Mouse (Mus musculus) midbrain, embryonic 15.5 days (tissue): ENCODE data around the gene Nedd8. TPM values are rescaled to one million over a fixed set of nuclear protein-coding genes. Genes with fewer than 3 reads are reported as not detected.

Experiments used
- ATAC-seq: fragments of 200-750 bp; cut with Nextera tagmentation; replicated peaks from 2 replicates; pipeline ENCODE4 v1.8.0; 2017; ENCODE audit warnings: moderate TSS enrichment
- H3K27ac ChIP-seq: fragments of 300-500 bp; sonication (generic); 2 replicates; pipeline ENCODE4 v1.5.1; 2015; ENCODE audit warnings: mild to moderate bottlenecking, inconsistent platforms
- H3K27me3 ChIP-seq: fragments of 300-500 bp; sonication (generic); replicated peaks from 2 replicates; pipeline ENCODE4 v1.6.1; 2015; ENCODE audit warnings: inconsistent platforms
- H3K36me3 ChIP-seq: fragments of 300-500 bp; sonication (generic); replicated peaks from 2 replicates; pipeline ENCODE4 v1.6.1; 2015; ENCODE audit warnings: inconsistent platforms
- H3K4me1 ChIP-seq: fragments of 300-500 bp; sonication (generic); 2 replicates; pipeline ENCODE4 v1.6.1; 2015; ENCODE audit warnings: inconsistent platforms
- H3K4me2 ChIP-seq: fragments of 300-500 bp; sonication (generic); 2 replicates; pipeline ENCODE4 v1.6.1; 2015; ENCODE audit warnings: inconsistent platforms, mild to moderate bottlenecking, moderate library complexity
- H3K4me3 ChIP-seq: fragments of 300-500 bp; sonication (generic); 2 replicates; pipeline ENCODE4 v1.5.1; 2015; ENCODE audit warnings: mild to moderate bottlenecking, inconsistent platforms
- H3K9ac ChIP-seq: fragments of 300-500 bp; sonication (generic); 2 replicates; pipeline ENCODE4 v1.6.1; 2015; ENCODE audit warnings: mild to moderate bottlenecking, inconsistent platforms
- H3K9me3 ChIP-seq: fragments of 300-500 bp; sonication (generic); 2 replicates; pipeline ENCODE4 v1.6.1; 2016; ENCODE audit warnings: inconsistent platforms
- WGBS: fragments of 180-500 bp; shearing (Covaris S2); methylation state at CpG from one replicate; pipeline ENCODE4 v1.1.7; 2015; ENCODE audit warnings: mixed read lengths; 5-methylcytosine and 5-hydroxymethylcytosine counted together
- polyA plus RNA-seq: library from polyadenylated mRNA; unstranded; fragments of >200 nt; fragmentation: Nextera tagmentation; extraction: Ambion mirVana; gene quantifications from 2 replicates; pipeline ENCODE4 v1.2.1, GENCODE M21; 2015

Gene Nedd8
- polyA plus RNA-seq, result 531 and 550 TPM in 2 replicates

DNA sequence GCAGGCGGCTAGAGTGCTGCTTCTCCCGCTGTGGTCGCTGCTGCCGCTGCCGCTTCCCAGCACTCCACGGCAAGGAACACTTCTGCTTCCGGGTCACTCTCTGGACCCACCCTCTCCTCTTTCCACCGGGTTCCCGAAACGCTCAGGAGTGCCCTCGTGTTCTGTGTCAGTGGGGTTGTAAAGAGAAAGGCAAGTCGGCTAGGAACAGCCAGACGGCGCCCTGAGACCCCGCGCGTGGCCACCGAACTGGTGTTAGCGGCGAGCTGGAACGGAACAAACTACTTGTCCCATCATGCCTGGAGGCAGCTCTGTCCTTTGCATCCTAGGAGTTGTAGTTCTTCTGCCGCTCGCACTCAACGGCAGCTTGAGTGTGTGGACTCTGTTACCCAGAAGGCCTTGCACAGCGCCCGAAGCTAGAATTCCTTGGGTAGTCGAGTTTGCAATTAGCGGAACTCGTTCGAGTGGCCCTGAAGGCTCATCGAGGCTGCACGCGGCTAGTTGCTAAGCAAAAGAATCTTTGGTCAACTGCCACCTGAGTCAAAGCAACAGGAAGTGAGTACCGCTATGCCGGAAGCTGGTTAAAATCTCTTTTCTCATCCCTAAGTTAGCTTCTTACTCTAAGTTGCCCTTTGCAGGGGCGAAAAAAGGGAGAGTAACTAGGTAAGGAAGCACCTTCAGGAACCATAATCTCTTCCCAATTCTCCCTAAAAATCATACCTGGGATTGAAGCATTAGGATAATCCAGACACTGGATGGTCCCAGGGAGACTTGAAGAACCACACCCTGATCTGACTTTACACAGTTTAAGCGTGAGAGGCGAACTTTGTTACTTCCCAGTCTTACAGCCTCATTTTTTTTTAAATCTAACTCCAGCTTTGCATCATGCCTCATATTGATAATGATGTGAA, at the start of gene Nedd8, which contains the start of gene Gmpr2:
Gene Nedd8, minus strand, starts transcription at position 292 of the 908 bp plus-strand sequence.
Gene Gmpr2, plus strand, starts transcription at position 109 of the 908 bp plus-strand sequence.
- Histone ChIP-seq H3K4me1 (peaks cover 23% of the 10 kb centered on the region), H3K9ac (peak within 1 kb of the TSS; percentile 75), H3K4me3 (peak within 1 kb of the TSS; percentile 73), H3K36me3 (peaks cover 3% of the 10 kb centered on the region; the same call in 1 of the 2 replicates), H3K9me3 (no peaks in the 10 kb centered on the region), H3K27me3 (no peaks in the 10 kb centered on the region), H3K4me2 (peak within 1 kb of the TSS; percentile 80), H3K27ac (peak within 1 kb of the TSS; percentile 89)
- peak; percentile 98 for ATAC-seq
- under 1% methylated on average over 38 of the region's 38 CpGs for WGBS

DNA sequence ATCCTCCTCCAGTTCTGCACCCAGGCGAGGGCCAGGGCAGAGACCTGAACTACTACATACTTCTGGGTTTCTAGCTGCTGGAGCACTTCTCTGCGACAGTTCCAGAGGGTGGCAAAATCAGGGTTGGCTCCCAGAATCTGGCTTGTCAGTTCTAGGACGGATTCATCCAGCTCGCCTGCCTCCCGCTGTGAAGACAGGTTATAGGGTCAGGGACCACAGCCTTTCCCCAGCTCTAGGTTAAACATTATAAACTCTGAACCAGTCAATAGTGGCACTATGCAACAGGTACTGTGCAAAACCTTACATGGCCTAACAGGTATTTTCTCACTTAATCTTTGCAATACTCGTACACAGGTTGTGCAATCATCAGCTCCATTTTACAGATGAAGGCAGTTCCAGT, 49.2 kb upstream of the Nedd8 start:
- H3K4me2 ChIP-seq, result peak overlapping the region; percentile 52
- H3K36me3 ChIP-seq, result no peaks in the 10 kb centered on the region; the same call in 1 of the 2 replicates
- ATAC-seq, result no peak
- H3K9ac ChIP-seq, result peak overlapping the region; percentile 81
- H3K27me3 ChIP-seq, result no peaks in the 10 kb centered on the region
- peaks cover 13% of the 10 kb centered on the region for H3K4me1 ChIP-seq
- 77% methylated on average over 6 of the region's 6 CpGs for WGBS
- H3K9me3 ChIP-seq, result no peaks in the 10 kb centered on the region
- peak overlapping the region; percentile 89; the same call in 1 of the 2 replicates for H3K27ac ChIP-seq
- H3K4me3 ChIP-seq, result peak overlapping the region; percentile 82

DNA sequence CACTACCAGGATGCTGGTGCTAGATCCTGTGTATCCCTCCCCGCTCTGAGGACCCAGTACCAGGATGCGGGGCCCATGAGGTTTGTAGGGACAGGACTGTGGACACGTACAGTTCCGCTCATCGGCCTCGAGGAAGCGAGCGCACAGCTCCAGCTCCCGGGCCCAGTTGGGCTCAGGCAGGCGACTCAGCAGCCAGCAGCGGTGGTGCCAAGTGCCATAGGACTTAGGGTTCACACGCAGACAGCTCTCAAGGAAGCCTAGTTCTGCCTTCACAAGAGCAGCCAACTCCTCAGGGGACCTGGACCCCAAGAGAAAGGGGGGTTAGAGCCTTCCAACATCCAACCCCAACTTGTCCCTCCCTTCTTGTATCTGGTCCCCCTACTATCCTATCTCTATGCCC, 48.7 kb upstream of the Nedd8 start:
- H3K9ac ChIP-seq, result 0 out of 2 replicates have a peak overlapping the region, but pooled peaks have one; percentile 14
- WGBS, result 93% methylated on average over 12 of the region's 12 CpGs
- peak overlapping the region; percentile 52; the same call in 1 of the 2 replicates for H3K4me2 ChIP-seq
- H3K4me3 ChIP-seq, result no peak overlapping the region; the same call in 1 of the 2 replicates
- no peak for ATAC-seq
- no peaks in the 10 kb centered on the region; the same call in 1 of the 2 replicates for H3K36me3 ChIP-seq
- peaks cover 13% of the 10 kb centered on the region for H3K4me1 ChIP-seq
- no peak overlapping the region for H3K27ac ChIP-seq
- no peaks in the 10 kb centered on the region for H3K9me3 ChIP-seq
- no peaks in the 10 kb centered on the region for H3K27me3 ChIP-seq

DNA sequence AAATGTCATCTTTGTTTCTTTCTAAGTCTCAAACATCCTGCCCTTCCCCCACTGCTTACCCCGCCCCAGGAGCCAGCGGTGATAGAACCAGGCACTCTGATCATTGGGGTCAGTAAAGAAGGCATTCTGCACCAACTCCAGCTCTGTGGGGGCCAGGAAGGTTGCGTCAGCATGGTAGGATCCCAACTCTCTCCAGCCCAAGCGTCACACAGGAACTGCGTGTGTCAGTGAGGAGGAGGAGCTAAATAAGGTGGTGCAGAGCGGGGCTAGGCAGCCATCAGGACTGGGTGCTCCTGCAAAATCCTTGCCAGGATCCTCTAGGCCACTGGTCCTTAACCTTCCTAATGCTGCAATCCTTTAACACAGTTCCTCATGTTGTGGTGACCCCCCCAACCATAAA, 47.8 kb upstream of the Nedd8 start:
- H3K4me1 ChIP-seq, result peaks cover 13% of the 10 kb centered on the region
- no peak overlapping the region for H3K27ac ChIP-seq
- H3K9me3 ChIP-seq, result no peaks in the 10 kb centered on the region
- H3K9ac ChIP-seq, result no peak overlapping the region
- no peaks in the 10 kb centered on the region; the same call in 1 of the 2 replicates for H3K36me3 ChIP-seq
- no peak for ATAC-seq
- H3K27me3 ChIP-seq, result no peaks in the 10 kb centered on the region
- no peak overlapping the region for H3K4me3 ChIP-seq
- H3K4me2 ChIP-seq, result no peak overlapping the region
- WGBS, result 86% methylated on average over 6 of the region's 6 CpGs

DNA sequence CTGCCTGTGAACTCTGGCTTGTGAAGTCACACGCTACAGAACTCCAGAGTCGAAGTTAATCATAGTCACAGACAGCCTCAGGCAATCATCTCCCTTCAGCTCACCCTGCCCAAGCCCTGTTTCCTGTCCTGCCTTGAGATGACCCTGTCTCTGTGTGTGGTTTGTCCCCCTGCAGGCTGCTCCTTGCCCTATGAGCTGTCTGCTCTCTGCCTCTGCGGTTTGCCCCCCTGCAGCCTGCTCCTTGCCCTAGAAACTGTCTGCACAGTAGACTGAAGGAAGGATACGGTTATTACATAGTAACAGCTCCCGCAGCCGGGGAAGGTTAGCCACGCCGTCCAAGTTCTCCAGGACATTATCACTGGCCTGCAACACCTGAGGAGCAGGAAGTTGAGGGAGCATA, 45.0 kb upstream of the Nedd8 start:
- Histone ChIP-seq H3K4me1 (peaks cover 8% of the 10 kb centered on the region), H3K36me3 (no peaks in the 10 kb centered on the region; the same call in 1 of the 2 replicates), H3K9me3 (no peaks in the 10 kb centered on the region), H3K9ac (no peak overlapping the region), H3K27ac (no peak overlapping the region), H3K27me3 (peaks cover 3% of the 10 kb centered on the region; the same call in 1 of the 2 replicates), H3K4me3 (no peak overlapping the region), H3K4me2 (no peak overlapping the region)
- 86% methylated on average over 8 of the region's 8 CpGs for WGBS
- no peak for ATAC-seq

DNA sequence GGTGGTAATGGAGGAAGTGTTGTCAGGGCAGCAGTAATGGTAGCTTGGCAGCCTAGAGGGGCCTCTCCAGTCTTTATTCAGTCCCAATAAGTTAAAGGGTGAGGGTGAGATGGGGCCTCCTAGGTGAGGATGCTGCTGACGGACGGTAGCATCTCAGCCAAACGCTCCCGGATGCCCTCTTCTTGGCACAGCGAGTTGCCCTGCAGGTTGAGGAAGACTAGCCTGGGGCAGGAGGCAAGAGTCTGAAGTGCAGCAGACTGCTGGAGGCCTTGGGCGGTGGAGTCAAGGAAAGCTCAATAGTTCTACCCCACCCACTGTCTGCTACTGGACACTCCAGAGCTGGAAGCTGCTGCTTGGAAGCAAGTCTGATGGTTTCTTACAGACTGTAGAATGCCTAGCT, 44.3 kb upstream of the Nedd8 start:
- Histone ChIP-seq H3K36me3 (no peaks in the 10 kb centered on the region; the same call in 1 of the 2 replicates), H3K27me3 (peaks cover 3% of the 10 kb centered on the region; the same call in 1 of the 2 replicates), H3K4me3 (no peak overlapping the region), H3K27ac (no peak overlapping the region), H3K9me3 (no peaks in the 10 kb centered on the region), H3K9ac (no peak overlapping the region), H3K4me2 (no peak overlapping the region), H3K4me1 (peaks cover 7% of the 10 kb centered on the region)
- 95% methylated on average over 6 of the region's 6 CpGs for WGBS
- no peak for ATAC-seq

DNA sequence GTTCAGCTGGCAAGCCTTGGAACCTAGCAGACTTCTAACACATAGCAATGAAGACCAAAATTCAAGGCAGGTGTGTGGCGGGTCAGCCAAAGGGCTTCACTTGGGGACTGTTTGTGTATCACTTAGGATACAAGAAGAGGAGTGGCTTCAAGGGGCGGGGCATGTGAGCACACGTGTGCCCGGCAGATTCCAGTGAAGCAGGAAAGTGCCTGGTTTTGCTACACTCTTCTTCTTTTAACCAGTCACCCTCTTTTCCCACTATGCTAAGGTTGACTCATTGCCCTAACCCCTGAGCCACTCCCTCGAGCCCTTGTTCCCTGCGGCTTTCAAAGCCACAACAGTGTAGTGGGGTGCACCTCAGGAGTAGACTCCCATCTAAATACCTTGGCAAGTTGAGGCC, 43.0 kb upstream of the Nedd8 start:
- no peak overlapping the region for H3K27ac ChIP-seq
- no peaks in the 10 kb centered on the region for H3K4me1 ChIP-seq
- H3K9me3 ChIP-seq, result no peaks in the 10 kb centered on the region
- 40% methylated on average over 6 of the region's 6 CpGs for WGBS
- peaks cover 3% of the 10 kb centered on the region; the same call in 1 of the 2 replicates for H3K27me3 ChIP-seq
- no peak overlapping the region for H3K4me2 ChIP-seq
- no peaks in the 10 kb centered on the region; the same call in 1 of the 2 replicates for H3K36me3 ChIP-seq
- H3K9ac ChIP-seq, result no peak overlapping the region
- no peak overlapping the region for H3K4me3 ChIP-seq
- no peak for ATAC-seq

DNA sequence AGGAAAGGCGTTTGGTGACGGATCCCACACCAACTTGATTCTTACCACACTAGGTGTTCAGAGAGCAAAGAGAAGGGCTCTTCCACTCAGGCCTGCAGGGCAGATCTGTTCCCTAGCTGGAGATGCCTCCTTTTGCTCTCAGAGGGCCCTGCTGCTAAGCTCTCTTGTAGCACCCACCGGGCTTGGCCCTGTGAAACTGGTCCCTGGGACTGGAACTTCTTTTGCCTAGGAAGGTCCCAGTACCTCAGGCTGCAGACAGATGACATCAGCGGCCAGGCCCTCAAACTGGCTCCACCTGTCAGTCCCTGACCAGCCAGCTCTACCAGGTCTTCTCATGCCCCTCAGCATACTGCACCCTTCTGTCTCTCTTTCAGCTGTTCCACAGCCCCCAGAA, 41.8 kb upstream of the Nedd8 start, which contains the start of gene Tgm1:
Gene Tgm1, minus strand, starts transcription at position 198 of the 394 bp plus-strand sequence.
- ATAC-seq, result no peak
- peaks cover 3% of the 10 kb centered on the region; the same call in 1 of the 2 replicates for H3K27me3 ChIP-seq
- H3K4me2 ChIP-seq, result no peak within 1 kb of the TSS
- H3K4me3 ChIP-seq, result no peak within 1 kb of the TSS
- H3K9me3 ChIP-seq, result no peaks in the 10 kb centered on the region
- H3K4me1 ChIP-seq, result no peaks in the 10 kb centered on the region
- H3K9ac ChIP-seq, result no peak within 1 kb of the TSS
- 28% methylated on average over 4 of the region's 4 CpGs for WGBS
- H3K27ac ChIP-seq, result no peak within 1 kb of the TSS
- no peaks in the 10 kb centered on the region; the same call in 1 of the 2 replicates for H3K36me3 ChIP-seq

DNA sequence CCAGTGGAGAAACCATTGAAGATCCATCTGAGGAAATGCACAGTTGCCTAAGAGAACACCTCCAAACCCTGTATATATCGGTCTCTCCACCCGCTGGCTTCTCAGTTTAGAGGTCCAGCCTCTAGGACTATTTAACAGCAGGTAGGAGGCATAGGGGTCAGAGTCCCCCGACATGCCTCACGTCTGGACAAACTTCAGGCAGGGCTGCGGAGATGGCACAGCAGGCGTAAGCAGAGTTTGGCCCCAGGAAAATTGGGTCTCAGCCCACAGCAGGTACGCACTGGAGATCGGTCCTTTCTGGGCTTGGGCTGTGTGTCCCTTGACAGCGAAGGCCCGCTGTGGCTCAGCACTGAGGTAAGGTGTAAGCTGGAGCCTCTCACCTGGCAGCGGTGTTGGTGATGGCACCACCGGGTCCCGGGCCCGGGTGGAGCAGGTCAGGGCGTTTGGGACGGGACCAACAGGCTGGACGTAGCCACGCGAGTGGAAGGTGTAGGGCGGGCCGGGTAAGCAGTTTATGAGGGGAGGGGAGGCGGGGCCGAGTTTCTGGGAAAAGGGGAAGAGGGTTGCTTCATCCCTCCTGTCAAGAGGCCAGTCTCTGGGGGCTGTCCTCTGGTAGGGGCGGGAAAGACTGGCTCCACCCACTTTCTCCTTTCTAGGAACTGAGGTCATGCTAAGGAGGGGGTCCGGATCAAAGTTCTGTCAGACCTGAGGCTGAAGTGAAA, 41.2 kb upstream of the Nedd8 start:
- Histone ChIP-seq H3K27me3 (peaks cover 3% of the 10 kb centered on the region; the same call in 1 of the 2 replicates), H3K9me3 (no peaks in the 10 kb centered on the region), H3K4me1 (no peaks in the 10 kb centered on the region), H3K9ac (no peak overlapping the region), H3K27ac (no peak overlapping the region), H3K4me3 (no peak overlapping the region), H3K4me2 (no peak overlapping the region), H3K36me3 (no peaks in the 10 kb centered on the region; the same call in 1 of the 2 replicates)
- 16% methylated on average over 25 of the region's 25 CpGs for WGBS
- no peak for ATAC-seq

DNA sequence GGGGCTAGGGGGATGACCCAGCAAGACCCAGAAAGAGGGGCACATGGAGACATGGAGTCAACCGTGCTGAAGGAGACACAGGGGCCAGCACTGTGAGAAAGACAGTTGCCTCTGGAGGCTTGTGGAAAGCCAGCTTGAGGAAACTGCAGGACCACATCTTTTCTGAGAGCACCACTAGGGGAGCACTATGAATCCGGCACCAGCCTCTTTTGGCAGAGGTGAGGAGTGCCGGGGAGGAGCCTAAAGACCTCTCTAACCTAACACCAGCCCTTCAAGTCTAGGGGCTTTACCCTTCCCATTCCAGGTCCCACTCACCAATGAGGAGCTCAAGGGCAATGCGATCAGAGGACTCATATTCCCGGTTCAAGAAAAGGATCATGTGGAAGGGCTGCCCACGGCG, 39.9 kb upstream of the Nedd8 start:
- H3K4me1 ChIP-seq, result no peaks in the 10 kb centered on the region
- H3K36me3 ChIP-seq, result no peaks in the 10 kb centered on the region; the same call in 1 of the 2 replicates
- 81% methylated on average over 7 of the region's 7 CpGs for WGBS

DNA sequence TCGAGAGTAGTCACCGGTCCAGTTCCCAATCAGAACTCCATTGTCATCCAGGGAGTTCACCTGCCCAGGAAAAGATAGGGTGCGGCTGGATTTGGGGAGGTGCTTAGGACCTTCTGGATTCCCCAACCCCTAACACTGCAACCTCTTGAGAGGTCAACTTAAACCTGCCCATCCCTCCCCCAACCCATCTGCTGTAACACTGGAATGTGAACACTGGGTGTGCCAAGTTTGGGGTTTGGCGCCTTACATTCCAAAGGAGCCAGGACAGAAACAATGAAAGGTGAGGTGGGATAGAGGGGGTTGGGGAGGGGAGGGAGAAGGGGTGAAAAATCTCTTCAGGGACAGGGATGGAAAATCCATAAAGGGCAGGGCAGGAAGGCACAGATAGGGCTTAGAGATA, 37.6 kb upstream of the Nedd8 start:
- Histone ChIP-seq H3K9ac (no peak overlapping the region), H3K4me2 (no peak overlapping the region), H3K27me3 (peaks cover 3% of the 10 kb centered on the region; the same call in 1 of the 2 replicates), H3K36me3 (no peaks in the 10 kb centered on the region), H3K9me3 (no peaks in the 10 kb centered on the region), H3K4me1 (no peaks in the 10 kb centered on the region), H3K27ac (no peak overlapping the region), H3K4me3 (no peak overlapping the region)
- ATAC-seq, result no peak
- WGBS, result 84% methylated on average over 4 of the region's 4 CpGs

More for the DNA sequence above, 39.9 kb upstream of the Nedd8 start:
- Histone ChIP-seq H3K4me2 (no peak overlapping the region), H3K4me3 (no peak overlapping the region), H3K27ac (no peak overlapping the region), H3K9ac (no peak overlapping the region), H3K9me3 (no peaks in the 10 kb centered on the region), H3K27me3 (peaks cover 3% of the 10 kb centered on the region; the same call in 1 of the 2 replicates)
- no peak for ATAC-seq

DNA sequence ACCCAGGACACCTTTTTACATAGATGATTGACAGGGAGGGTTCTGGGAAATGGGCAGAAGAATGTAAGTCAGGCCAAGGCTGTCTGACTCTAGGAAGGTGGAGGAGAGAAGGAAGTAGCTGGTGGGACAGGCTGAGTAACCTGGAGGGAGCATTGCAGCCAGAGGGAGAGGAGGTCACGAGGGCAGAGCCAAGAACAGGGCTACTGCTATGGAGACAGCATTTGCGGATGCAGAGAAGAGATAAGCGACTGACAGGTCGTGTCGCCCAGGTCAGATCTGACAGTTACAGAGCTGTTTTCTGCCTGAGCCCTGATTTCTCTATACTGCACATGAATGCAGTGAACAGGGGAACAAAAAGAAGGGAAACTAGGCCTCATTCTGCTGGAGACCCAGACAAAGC, 35.5 kb upstream of the Nedd8 start:
- Histone ChIP-seq H3K4me1 (no peaks in the 10 kb centered on the region), H3K27me3 (no peaks in the 10 kb centered on the region), H3K4me2 (no peak overlapping the region), H3K9me3 (no peaks in the 10 kb centered on the region), H3K9ac (no peak overlapping the region), H3K4me3 (no peak overlapping the region), H3K27ac (no peak overlapping the region), H3K36me3 (no peaks in the 10 kb centered on the region)
- WGBS, result 84% methylated on average over 5 of the region's 5 CpGs
- ATAC-seq, result no peak
